Mouse (Mus musculus): ENCODE measurements around the gene Liph. TPM values are rescaled to one million over a fixed set of nuclear protein-coding genes. Genes with fewer than 3 reads are reported as not detected.

Liph gene
- 15.9 TPM for polyA plus RNA-seq (2014; fragmentation: Illumina TruSeq; extraction: RNeasy Lipid Tissue Mini Kit (QIAGEN cat#74804); ENCODE audit: insufficient read depth, low read depth, low replicate concordance)

DNA sequence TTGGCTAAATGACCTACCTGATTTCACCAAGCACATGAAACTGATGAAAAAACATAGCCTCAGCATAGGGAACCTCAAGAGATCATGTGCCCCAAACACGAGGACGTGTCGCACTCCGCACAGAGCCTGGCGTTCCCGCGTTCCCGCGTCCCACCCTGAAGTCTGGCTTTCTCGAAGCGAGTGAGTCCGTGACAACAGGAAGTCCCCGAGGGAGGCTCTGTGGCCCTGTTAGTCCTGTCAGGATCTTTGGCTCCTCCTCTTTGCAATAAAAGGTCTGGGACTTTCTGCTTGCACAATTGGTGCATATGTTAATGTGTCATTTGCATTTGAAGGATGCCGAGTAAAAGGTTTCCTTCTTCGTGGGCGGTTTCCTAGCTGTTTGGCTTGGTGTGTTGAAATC, at the start of gene Liph:
Gene Liph, minus strand, starts transcription at position 360 of the 400 bp plus-strand sequence.

DNA sequence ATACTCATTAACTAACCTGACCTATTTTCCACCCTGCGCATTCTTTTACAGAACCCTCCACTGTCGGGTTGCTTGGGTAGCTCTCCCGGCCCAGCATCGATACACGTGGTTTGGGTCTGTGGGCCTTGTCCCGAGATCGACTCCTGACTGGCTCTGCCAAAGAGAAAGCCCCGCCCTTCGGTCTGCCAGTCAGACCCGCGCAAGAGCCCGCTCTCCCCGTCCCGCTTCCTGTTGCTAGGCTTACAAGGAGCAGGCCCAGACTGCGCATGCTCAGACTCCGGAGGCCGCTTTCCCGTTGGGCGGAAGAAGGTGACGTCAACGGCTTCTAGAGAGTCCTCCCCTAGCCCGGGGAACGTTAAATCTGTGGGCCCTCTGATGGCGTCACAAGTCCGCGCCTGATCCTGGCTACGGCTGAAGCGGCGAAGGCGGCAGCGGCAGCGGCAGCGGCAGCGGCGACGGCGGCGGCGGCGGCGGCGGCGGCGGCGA, 13.7 kb upstream of the Liph start, which contains the start of gene Senp2:
Gene Senp2, plus strand, starts transcription at position 386 of the 486 bp plus-strand sequence.

GRCm38 (mm10) chr16:21946761-21947715, 48.4 kb downstream of the Liph start, which contains the start of gene Tmem41a:
Gene Tmem41a (minus strand): TSS chr16:21947552.

Other genes with a start within 250 kb of the Liph start
- gene Ehhadh, start 207.9 kb downstream of the Liph start, polyA plus RNA-seq (2014; fragmentation: Illumina TruSeq; extraction: RNeasy Lipid Tissue Mini Kit (QIAGEN cat#74804); ENCODE audit: insufficient read depth, low read depth, low replicate concordance): 4.8 TPM
- 0.50 TPM for gene Map3k13, start 201.3 kb downstream of the Liph start, polyA plus RNA-seq (2014; fragmentation: Illumina TruSeq; extraction: RNeasy Lipid Tissue Mini Kit (QIAGEN cat#74804); ENCODE audit: insufficient read depth, low read depth, low replicate concordance)
- 18.1 TPM for gene Tmem41a, start 48.1 kb downstream of the Liph start, polyA plus RNA-seq (2014; fragmentation: Illumina TruSeq; extraction: RNeasy Lipid Tissue Mini Kit (QIAGEN cat#74804); ENCODE audit: insufficient read depth, low read depth, low replicate concordance)
- 23.0 TPM for gene Senp2, start 13.8 kb upstream of the Liph start, polyA plus RNA-seq (2014; fragmentation: Illumina TruSeq; extraction: RNeasy Lipid Tissue Mini Kit (QIAGEN cat#74804); ENCODE audit: insufficient read depth, low read depth, low replicate concordance)
- 4.4 TPM for gene Igf2bp2, start 167.6 kb upstream of the Liph start, polyA plus RNA-seq (2014; fragmentation: Illumina TruSeq; extraction: RNeasy Lipid Tissue Mini Kit (QIAGEN cat#74804); ENCODE audit: insufficient read depth, low read depth, low replicate concordance)

All from lung, adult 10 weeks (tissue).